8 mouse cellular contexts compared by ENCODE assay signal in genomic region chr9:124280576-124281447, GRCm38 (mm10). TPM values are rescaled to one million over a fixed set of nuclear protein-coding genes. Genes with fewer than 3 reads are reported as not detected.
A peak's percentile ranks its signal among the peaks of the same experiment; 100 is the strongest.
DNase-seq lines count a peak whose midpoint lies in the region; ATAC-seq and TF ChIP-seq lines count a peak whose summit lies in the region.

No protein-coding gene starts in this region.

- H3K4me1 ChIP-seq in lung, embryonic 14.5 days (ENCODE audit: insufficient read depth) = no peaks in the 10 kb centered on the region
- peaks cover 24% of the 10 kb centered on the region for H3K4me1 ChIP-seq in hindbrain, embryonic 15.5 days (replicated peaks)
- peaks cover 5 to 17% of the 10 kb centered on the region in 2 experiments for H3K4me1 ChIP-seq in liver, embryonic 14.5 days (replicated peaks; ENCODE audit: control insufficient read depth in 2 of 2, insufficient read depth in 2 of 2, low read length in 1 of 2)

- H3K4me3 ChIP-seq in lung, embryonic 14.5 days (ENCODE audit: low read depth, low read length) = peak overlapping the region; percentile 72
- peak overlapping the region; percentile 59 for H3K4me3 ChIP-seq in hindbrain, embryonic 15.5 days
- H3K4me3 ChIP-seq in liver, embryonic 14.5 days (ENCODE audit: insufficient read depth in 1 of 2, low read depth in 2 of 2, low read length in 2 of 2) = peak overlapping the region; percentile 61 to 100; a peak in 3 of 4 replicates

- no peak for TF ChIP-seq EP300 in liver, embryonic 14.5 days (IDR thresholded peaks at IDR 0.05; ENCODE audit: low read depth)

- 0 out of 2 replicates have a peak, but pooled peaks cover 5% of the 10 kb centered on the region for H3K36me3 ChIP-seq in lung, embryonic 14.5 days (ENCODE audit: insufficient read depth)
- peaks cover 13% of the 10 kb centered on the region for H3K36me3 ChIP-seq in hindbrain, embryonic 15.5 days
- no peaks in the 10 kb centered on the region; the same call in none of the 2 replicates for H3K36me3 ChIP-seq in liver, embryonic 14.5 days (replicated peaks; ENCODE audit: control insufficient read depth, insufficient read depth, low read depth)

- no peak for ATAC-seq in lung, embryonic 14.5 days (ENCODE audit: insufficient read depth)
- no peak for ATAC-seq in hindbrain, embryonic 15.5 days (ENCODE audit: low FRiP score, low read depth)
- ATAC-seq in liver, embryonic 14.5 days (ENCODE audit: insufficient read depth) = no peak

- peak overlapping the region; percentile 72 for H3K9ac ChIP-seq in lung, embryonic 14.5 days
- peak overlapping the region; percentile 60; the same call in 1 of the 2 replicates for H3K9ac ChIP-seq in hindbrain, embryonic 15.5 days
- H3K9ac ChIP-seq in liver, embryonic 14.5 days (replicated peaks) = peak overlapping the region; percentile 69

- no peaks in the 10 kb centered on the region for H3K27me3 ChIP-seq in lung, embryonic 14.5 days (ENCODE audit: insufficient read depth, low read length)
- no peaks in the 10 kb centered on the region for H3K27me3 ChIP-seq in hindbrain, embryonic 15.5 days
- H3K27me3 ChIP-seq in liver, embryonic 14.5 days (ENCODE audit: control insufficient read depth, insufficient read depth, low read length) = no peaks in the 10 kb centered on the region

- TF ChIP-seq CTCF in lung, embryonic 14.5 days (IDR thresholded peaks at IDR 0.05; ENCODE audit: low read depth) = no peak
- TF ChIP-seq CTCF in liver, embryonic 14.5 days (IDR thresholded peaks at IDR 0.05; ENCODE audit: low read depth) = no peak

- no peak for DNase-seq in lung, embryonic 14.5 days
- no peak for DNase-seq in lung, postnatal 25 days (ENCODE audit: low spot score)
- DNase-seq in adrenal gland, postnatal 36 days = peak; percentile 43 to 69
- DNase-seq in liver, embryonic 14.5 days (ENCODE audit: low read depth in 3 of 3, low spot score in 3 of 3) = peak in 1 of 3 experiments; percentile 39
- no peak for DNase-seq in frontal cortex, postnatal 36 days (ENCODE audit: low spot score in 2 of 2)
- DNase-seq in layer of hippocampus, adult 8-10 months (ENCODE audit: low spot score in 2 of 2) = no peak
- no peak for DNase-seq in layer of hippocampus, adult 11-12 months (ENCODE audit: low spot score)

- no peak overlapping the region for H3K27ac ChIP-seq in lung, embryonic 14.5 days (ENCODE audit: low read depth)
- no peak overlapping the region for H3K27ac ChIP-seq in hindbrain, embryonic 15.5 days (replicated peaks)
- no peak overlapping the region for H3K27ac ChIP-seq in liver, embryonic 14.5 days

- WGBS in lung, embryonic 14.5 days = 60% methylated on average over 2 of the region's 2 CpGs
- WGBS in hindbrain, embryonic 15.5 days = 83% methylated on average over 2 of the region's 2 CpGs
- 54% methylated on average over 2 of the region's 2 CpGs for WGBS in liver, embryonic 14.5 days (ENCODE audit: insufficient replicate concordance)

- no peaks in the 10 kb centered on the region for H3K9me3 ChIP-seq in lung, embryonic 14.5 days (ENCODE audit: low read depth, low read length)
- H3K9me3 ChIP-seq in hindbrain, embryonic 15.5 days = peaks cover 3% of the 10 kb centered on the region
- H3K9me3 ChIP-seq in liver, embryonic 14.5 days (ENCODE audit: control insufficient read depth, low read length) = no peaks in the 10 kb centered on the region

- H3K4me2 ChIP-seq in lung, embryonic 14.5 days = peak overlapping the region; percentile 71
- H3K4me2 ChIP-seq in hindbrain, embryonic 15.5 days = peak overlapping the region; percentile 81
- H3K4me2 ChIP-seq in liver, embryonic 14.5 days (ENCODE audit: low read depth) = peak overlapping the region; percentile 77

RNA-seq across cellular contexts. Expression of gene 2010315B03Rik, which starts 31.7 kb away (rescaled TPM):
- polyA plus RNA-seq in lung, embryonic 14.5 days (2014; fragmentation: Nextera tagmentation; extraction: Ambion mirVana) = 7.5 TPM in 2 replicates
- 10 to 100 TPM; 14.6 to 21.4 TPM for total RNA-seq in adrenal gland, postnatal 36 days (2021)
- polyA plus RNA-seq in hindbrain, embryonic 15.5 days (2015; fragmentation: Nextera tagmentation; extraction: Ambion mirVana) = 12.0 and 14.3 TPM in 2 replicates
- 1.6 and 2.7 TPM in 2 replicates for polyA plus RNA-seq in liver, embryonic 14.5 days (2012; rRNA removed)
- polyA plus RNA-seq in liver, embryonic 14.5 days (2014; fragmentation: Nextera tagmentation; extraction: Ambion mirVana) = 1.9 and 2.4 TPM in 2 replicates
- 10 to 100 TPM; 19.4 to 22.4 (median 21.1) TPM for total RNA-seq in layer of hippocampus, adult 8-10 months (2022)

Comparison
In these comparisons a context has a peak if more than half of its experiments do, and no peak if none do; other contexts are left out.
1. DNase-seq: peak in adrenal gland, postnatal 36 days (2 of 2); none in lung, embryonic 14.5 days (single experiment), lung, postnatal 25 days (single experiment), frontal cortex, postnatal 36 days (0 of 2), layer of hippocampus, adult 8-10 months (0 of 2) and layer of hippocampus, adult 11-12 months (single experiment).
2. Peak in every context shown above with its lines, with median percentiles within 50 percentile points of each other: H3K4me2 ChIP-seq, H3K4me3 ChIP-seq and H3K9ac ChIP-seq.